Mouse (Mus musculus): Measurements from ENCODE around the gene Olfr1232. TPM values are rescaled to one million over a fixed set of nuclear protein-coding genes. Genes with fewer than 3 reads are reported as not detected.

The Olfr1232 gene
- polyA plus RNA-seq (2012; rRNA removed): not detected in 2 replicates

DNA sequence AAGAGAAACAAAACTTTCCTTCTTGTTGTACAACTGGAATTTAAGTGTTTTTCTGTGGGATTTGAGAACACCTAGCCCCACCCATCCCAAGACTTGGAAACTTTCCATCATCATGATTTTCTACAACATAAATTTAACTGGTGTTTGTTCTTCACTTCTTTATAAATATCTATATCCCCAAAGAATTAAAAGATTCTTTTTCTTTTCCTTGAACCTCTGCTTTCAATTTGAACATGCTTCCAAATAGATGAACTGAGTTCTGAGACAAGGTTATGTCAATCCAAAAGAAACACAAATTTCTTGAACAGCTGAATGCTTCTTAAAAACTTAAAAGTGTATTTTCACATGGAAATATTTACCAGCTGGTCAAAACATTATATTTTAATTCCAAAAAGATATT, at the start of gene Olfr1232:
Gene Olfr1232 (minus strand): TSS at position 101 of the 400 bp plus-strand sequence.
- Histone ChIP-seq H3K4me3 (ENCODE audit: extremely low read depth, insufficient read depth, insufficient read length) (no peak within 1 kb of the TSS), H3K4me1 (ENCODE audit: control insufficient read depth, insufficient read depth, insufficient read length) (no peaks in the 10 kb centered on the region), H3K27me3 (ENCODE audit: control insufficient read depth, insufficient read depth, low read length) (no peaks in the 10 kb centered on the region), H3K36me3 (ENCODE audit: control insufficient read depth, insufficient read depth, low read length) (no peaks in the 10 kb centered on the region), H3K27ac (ENCODE audit: insufficient read depth, low read length) (no peak within 1 kb of the TSS)
- DNase-seq (ENCODE audit: low read depth in 1 of 2, low spot score in 2 of 2): no peak
- TF ChIP-seq POLR2A (IDR thresholded peaks at IDR 0.05; ENCODE audit: low read depth, low read length) (no peak), CTCF (IDR thresholded peaks at IDR 0.05; ENCODE audit: extremely low read depth, insufficient read depth, insufficient read length, insufficient replicate concordance) (no peak)

DNA sequence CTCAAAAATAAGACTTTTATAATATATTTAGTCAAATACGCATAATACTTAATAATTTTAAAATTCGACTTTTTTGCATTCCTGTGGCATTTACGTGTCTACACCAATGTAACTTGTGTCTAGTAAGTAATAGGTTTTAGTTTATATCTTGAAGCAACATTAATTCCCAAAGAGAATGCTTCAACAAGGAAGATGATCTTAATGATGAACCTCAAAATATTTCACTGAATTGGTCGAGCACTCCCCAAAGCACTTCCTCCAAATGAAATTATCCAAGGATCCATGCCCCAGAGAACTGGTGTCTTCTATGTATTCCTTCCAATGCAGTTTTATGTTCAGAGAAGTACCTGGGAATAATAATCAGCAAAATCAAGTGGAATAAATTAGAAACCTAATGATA, 35.3 kb upstream of the Olfr1232 start, which contains the start of gene Olfr1234:
Gene Olfr1234 (minus strand): TSS at position 101 of the 400 bp plus-strand sequence.
- Histone ChIP-seq H3K4me1 (ENCODE audit: control insufficient read depth, insufficient read depth, insufficient read length) (no peaks in the 10 kb centered on the region), H3K4me3 (ENCODE audit: extremely low read depth, insufficient read depth, insufficient read length) (no peak within 1 kb of the TSS), H3K27me3 (ENCODE audit: control insufficient read depth, insufficient read depth, low read length) (no peaks in the 10 kb centered on the region), H3K27ac (ENCODE audit: insufficient read depth, low read length) (no peak within 1 kb of the TSS), H3K36me3 (ENCODE audit: control insufficient read depth, insufficient read depth, low read length) (no peaks in the 10 kb centered on the region)
- DNase-seq (ENCODE audit: low read depth in 1 of 2, low spot score in 2 of 2): no peak
- 85% methylated on average over 4 of the region's 4 CpGs for WGBS
- TF ChIP-seq POLR2A (IDR thresholded peaks at IDR 0.05; ENCODE audit: low read depth, low read length): no peak
- no peak for TF ChIP-seq CTCF (IDR thresholded peaks at IDR 0.05; ENCODE audit: extremely low read depth, insufficient read depth, insufficient read length, insufficient replicate concordance)

- Histone ChIP-seq H3K4me1 (ENCODE audit: control insufficient read depth, insufficient read depth, insufficient read length) (no peaks in the 10 kb centered on the region), H3K27ac (ENCODE audit: insufficient read depth, low read length) (no peak within 1 kb of the TSS), H3K4me3 (ENCODE audit: extremely low read depth, insufficient read depth, insufficient read length) (no peak within 1 kb of the TSS), H3K27me3 (ENCODE audit: control insufficient read depth, insufficient read depth, low read length) (no peaks in the 10 kb centered on the region), H3K36me3 (ENCODE audit: control insufficient read depth, insufficient read depth, low read length) (no peaks in the 10 kb centered on the region)
- no peak for TF ChIP-seq POLR2A (IDR thresholded peaks at IDR 0.05; ENCODE audit: low read depth, low read length)
- TF ChIP-seq CTCF (IDR thresholded peaks at IDR 0.05; ENCODE audit: extremely low read depth, insufficient read depth, insufficient read length, insufficient replicate concordance): no peak
- no peak for DNase-seq (ENCODE audit: low read depth in 1 of 2, low spot score in 2 of 2)
Observed at GRCm38 (mm10) chr2:89342298-89342697, 12.8 kb upstream of the Olfr1232 start, which contains the start of gene Olfr1233. Olfr1233 (minus strand) TSS chr2:89342398.

GRCm38 (mm10) chr2:89306974-89307373, 22.5 kb downstream of the Olfr1232 start, which contains the start of gene Olfr1231:
Olfr1231 (minus strand) TSS chr2:89307074.
- TF ChIP-seq CTCF (IDR thresholded peaks at IDR 0.05; ENCODE audit: extremely low read depth, insufficient read depth, insufficient read length, insufficient replicate concordance): no peak
- no peak for TF ChIP-seq POLR2A (IDR thresholded peaks at IDR 0.05; ENCODE audit: low read depth, low read length)
- Histone ChIP-seq H3K27me3 (ENCODE audit: control insufficient read depth, insufficient read depth, low read length) (no peaks in the 10 kb centered on the region), H3K4me3 (ENCODE audit: extremely low read depth, insufficient read depth, insufficient read length) (no peak within 1 kb of the TSS), H3K36me3 (ENCODE audit: control insufficient read depth, insufficient read depth, low read length) (no peaks in the 10 kb centered on the region), H3K27ac (ENCODE audit: insufficient read depth, low read length) (no peak within 1 kb of the TSS), H3K4me1 (ENCODE audit: control insufficient read depth, insufficient read depth, insufficient read length) (no peaks in the 10 kb centered on the region)
- DNase-seq (ENCODE audit: low read depth in 1 of 2, low spot score in 2 of 2): no peak
- WGBS: 76% methylated on average over 2 of the region's 2 CpGs

DNA sequence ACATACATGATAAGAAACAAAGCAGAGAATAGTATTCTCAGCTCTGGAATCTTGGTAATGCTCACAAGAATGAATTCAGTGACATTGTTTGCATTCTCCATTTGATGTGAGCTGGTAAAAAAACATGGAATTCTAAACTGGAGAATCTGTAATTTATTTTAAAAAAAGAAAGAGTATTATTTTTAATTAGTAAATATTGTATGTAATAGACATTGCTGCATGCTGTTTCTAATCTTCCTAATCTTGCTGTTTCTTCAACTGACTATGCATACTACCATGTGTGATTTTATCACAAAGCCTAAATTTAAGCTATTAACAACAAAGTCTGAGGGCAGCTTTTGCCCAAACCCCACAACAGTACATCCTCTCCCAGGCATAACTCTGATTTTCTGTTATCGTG, 32.3 kb downstream of the Olfr1232 start, which contains the start of gene Olfr1230:
Gene Olfr1230 (minus strand): TSS at position 101 of the 400 bp plus-strand sequence.
- H3K4me1 ChIP-seq (ENCODE audit: control insufficient read depth, insufficient read depth, insufficient read length): no peaks in the 10 kb centered on the region
- no peak within 1 kb of the TSS for H3K4me3 ChIP-seq (ENCODE audit: extremely low read depth, insufficient read depth, insufficient read length)
- TF ChIP-seq POLR2A (IDR thresholded peaks at IDR 0.05; ENCODE audit: low read depth, low read length) (no peak), CTCF (IDR thresholded peaks at IDR 0.05; ENCODE audit: extremely low read depth, insufficient read depth, insufficient read length, insufficient replicate concordance) (no peak)
- H3K27me3 ChIP-seq (ENCODE audit: control insufficient read depth, insufficient read depth, low read length): no peaks in the 10 kb centered on the region
- 94% methylated on average over 1 of the region's 1 CpGs for WGBS
- H3K36me3 ChIP-seq (ENCODE audit: control insufficient read depth, insufficient read depth, low read length): no peaks in the 10 kb centered on the region
- H3K27ac ChIP-seq (ENCODE audit: insufficient read depth, low read length): no peak within 1 kb of the TSS
- DNase-seq (ENCODE audit: low read depth in 1 of 2, low spot score in 2 of 2): no peak

DNA sequence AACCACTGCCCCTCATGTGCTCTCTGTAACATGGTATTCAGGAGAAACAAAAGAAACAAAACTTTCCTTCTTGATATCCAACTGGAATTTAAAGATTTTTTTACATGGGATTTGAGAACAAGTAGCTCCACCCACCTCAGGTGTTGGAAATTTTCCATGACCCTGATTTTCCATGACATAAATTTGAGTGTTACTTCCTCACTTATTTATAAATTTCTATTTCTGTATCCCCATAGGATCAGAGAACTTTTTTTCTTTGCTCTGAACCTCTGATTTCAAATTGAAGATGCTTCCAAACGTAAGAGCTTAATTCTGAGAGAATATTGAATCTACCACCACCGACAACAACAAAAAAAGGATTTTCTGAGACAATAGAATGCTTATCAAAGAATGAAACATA, 41.6 kb downstream of the Olfr1232 start, which contains the start of gene Olfr1229:
Gene Olfr1229 (minus strand): TSS at position 101 of the 400 bp plus-strand sequence.
- no peak for DNase-seq (ENCODE audit: low read depth in 1 of 2, low spot score in 2 of 2)
- WGBS: 77% methylated on average over 2 of the region's 2 CpGs
- Histone ChIP-seq H3K4me3 (ENCODE audit: extremely low read depth, insufficient read depth, insufficient read length) (no peak within 1 kb of the TSS), H3K4me1 (ENCODE audit: control insufficient read depth, insufficient read depth, insufficient read length) (no peaks in the 10 kb centered on the region), H3K36me3 (ENCODE audit: control insufficient read depth, insufficient read depth, low read length) (no peaks in the 10 kb centered on the region), H3K27me3 (ENCODE audit: control insufficient read depth, insufficient read depth, low read length) (no peaks in the 10 kb centered on the region), H3K27ac (ENCODE audit: insufficient read depth, low read length) (no peak within 1 kb of the TSS)
- TF ChIP-seq POLR2A (IDR thresholded peaks at IDR 0.05; ENCODE audit: low read depth, low read length) (no peak), CTCF (IDR thresholded peaks at IDR 0.05; ENCODE audit: extremely low read depth, insufficient read depth, insufficient read length, insufficient replicate concordance) (no peak)

Other genes starting within 250 kb of the Olfr1232 start
- not detected in 2 replicates for gene Olfr1219, start 246.2 kb downstream of the Olfr1232 start, polyA plus RNA-seq (2012; rRNA removed)
- not detected in 2 replicates for gene Olfr1220, start 222.8 kb downstream of the Olfr1232 start, polyA plus RNA-seq (2012; rRNA removed)
- gene Olfr1221, start 212.4 kb downstream of the Olfr1232 start, polyA plus RNA-seq (2012; rRNA removed): not detected in 2 replicates
- gene Olfr1222, start 196.6 kb downstream of the Olfr1232 start, polyA plus RNA-seq (2012; rRNA removed): not detected in 2 replicates
- gene Olfr1223, start 178.1 kb downstream of the Olfr1232 start, polyA plus RNA-seq (2012; rRNA removed): not detected in 2 replicates
- gene Olfr1224-ps1, start 165.6 kb downstream of the Olfr1232 start, polyA plus RNA-seq (2012; rRNA removed): not detected in 2 replicates
- not detected in 2 replicates for gene Olfr1225, start 155.0 kb downstream of the Olfr1232 start, polyA plus RNA-seq (2012; rRNA removed)
- gene Olfr1226, start 129.6 kb downstream of the Olfr1232 start, polyA plus RNA-seq (2012; rRNA removed): not detected in 2 replicates
- not detected in 2 replicates for gene Olfr1228, start 75.6 kb downstream of the Olfr1232 start, polyA plus RNA-seq (2012; rRNA removed)
- gene Olfr1229, start 41.7 kb downstream of the Olfr1232 start, polyA plus RNA-seq (2012; rRNA removed): not detected in 2 replicates
- gene Olfr1230, start 32.4 kb downstream of the Olfr1232 start, polyA plus RNA-seq (2012; rRNA removed): not detected in 2 replicates
- gene Olfr1231, start 22.6 kb downstream of the Olfr1232 start, polyA plus RNA-seq (2012; rRNA removed): not detected in 2 replicates
- gene Olfr1233, start 12.7 kb upstream of the Olfr1232 start, polyA plus RNA-seq (2012; rRNA removed): not detected in 2 replicates
- not detected in 2 replicates for gene Olfr1234, start 35.2 kb upstream of the Olfr1232 start, polyA plus RNA-seq (2012; rRNA removed)
- gene Olfr1238, start 80.0 kb upstream of the Olfr1232 start, polyA plus RNA-seq (2012; rRNA removed): not detected in 2 replicates
- gene Olfr1239, start 90.7 kb upstream of the Olfr1232 start, polyA plus RNA-seq (2012; rRNA removed): not detected in 2 replicates
- not detected in 2 replicates for gene Olfr1240, start 113.3 kb upstream of the Olfr1232 start, polyA plus RNA-seq (2012; rRNA removed)
- not detected in 2 replicates for gene Olfr1241, start 157.5 kb upstream of the Olfr1232 start, polyA plus RNA-seq (2012; rRNA removed)
- not detected in 2 replicates for gene Olfr1242, start 168.7 kb upstream of the Olfr1232 start, polyA plus RNA-seq (2012; rRNA removed)
- not detected in 2 replicates for gene Olfr1243, start 201.8 kb upstream of the Olfr1232 start, polyA plus RNA-seq (2012; rRNA removed)
- not detected in 2 replicates for gene Olfr1245, start 248.8 kb upstream of the Olfr1232 start, polyA plus RNA-seq (2012; rRNA removed)